Mouse (Mus musculus) CD8-positive naive resting alpha-beta T cell, adult 2 months (primary cell): Measurements from ENCODE around the gene Tiprl.
A peak's percentile ranks its signal among the peaks of the same experiment; 100 is the strongest.

Source experiments
- DNase-seq, 2 experiments: peaks; one replicate each; pipeline ENCODE4 v3.0.0; 2022; ENCODE audit warnings: low read depth in 2 of 2, low spot score in 2 of 2

Gene Tiprl

DNA sequence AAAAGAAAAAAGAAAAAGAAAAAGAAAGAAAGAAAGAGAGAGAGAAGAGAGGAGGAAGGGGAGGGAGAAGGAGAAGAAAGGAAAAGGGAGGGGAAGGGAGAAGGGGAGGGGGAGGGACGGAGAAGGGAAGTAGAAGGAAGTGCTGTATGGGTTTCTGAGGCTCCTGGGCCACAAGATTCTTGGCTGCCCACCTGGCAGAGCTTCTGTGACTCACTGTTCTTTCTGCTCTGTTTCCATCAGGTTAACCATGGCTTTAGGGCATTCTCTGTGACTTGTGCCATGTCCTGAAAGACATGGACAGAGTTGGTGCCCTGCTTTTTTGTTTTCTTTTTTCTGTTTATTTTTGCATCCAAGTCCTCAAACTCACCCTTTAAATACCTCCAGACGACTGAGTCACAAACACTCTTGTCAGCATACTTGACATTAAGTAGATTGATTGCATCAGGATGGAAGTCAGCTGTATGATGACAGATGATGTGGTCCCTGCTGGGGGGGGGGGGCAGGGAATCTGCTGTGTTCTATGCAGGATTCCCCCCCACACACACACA, 33.2 kb downstream of the Tiprl start:
- no peak for DNase-seq

- DNase-seq = no peak
These were observed 35.3 kb downstream of the Tiprl start for GRCm38 (mm10) chr1:165201445-165202012.

DNA sequence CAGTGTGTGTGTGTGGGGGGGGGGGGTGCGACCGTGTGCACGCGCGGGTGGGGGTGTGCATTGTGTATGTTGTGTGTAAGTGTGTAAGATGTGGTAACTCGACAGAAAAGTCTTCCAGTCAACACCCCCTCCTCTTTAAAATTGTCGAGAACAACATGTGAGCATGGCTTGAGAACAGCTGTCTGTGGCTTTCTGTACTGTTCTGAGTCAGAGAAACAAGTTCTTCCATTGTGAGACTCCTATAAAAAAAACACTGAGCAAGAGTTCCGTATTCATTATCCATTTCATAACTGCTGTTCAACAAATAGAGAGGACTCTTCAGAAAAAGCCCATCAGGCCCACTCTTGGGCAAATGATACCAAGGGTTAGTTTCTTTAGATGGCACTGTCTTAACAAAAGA, 36.0 kb downstream of the Tiprl start:
- DNase-seq = no peak

DNA sequence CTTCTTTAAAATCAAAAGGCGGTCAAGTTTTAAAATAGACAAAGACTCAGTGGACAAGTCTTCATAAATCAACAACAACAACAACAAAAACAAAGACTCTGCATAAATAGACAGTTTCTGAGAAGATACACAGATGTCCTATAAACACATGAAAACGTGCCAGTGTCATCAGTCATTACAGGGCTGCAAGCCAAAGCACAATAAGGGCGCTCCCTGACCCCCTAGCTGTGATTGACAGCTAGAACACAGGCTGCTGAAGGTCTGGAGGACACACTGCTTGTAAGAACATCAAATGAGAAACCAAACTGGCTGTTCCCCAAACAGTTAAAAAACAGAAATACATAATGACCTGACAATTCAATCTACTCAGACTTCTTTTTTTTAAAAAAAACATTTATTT, 37.2 kb downstream of the Tiprl start:
- DNase-seq = no peak

DNA sequence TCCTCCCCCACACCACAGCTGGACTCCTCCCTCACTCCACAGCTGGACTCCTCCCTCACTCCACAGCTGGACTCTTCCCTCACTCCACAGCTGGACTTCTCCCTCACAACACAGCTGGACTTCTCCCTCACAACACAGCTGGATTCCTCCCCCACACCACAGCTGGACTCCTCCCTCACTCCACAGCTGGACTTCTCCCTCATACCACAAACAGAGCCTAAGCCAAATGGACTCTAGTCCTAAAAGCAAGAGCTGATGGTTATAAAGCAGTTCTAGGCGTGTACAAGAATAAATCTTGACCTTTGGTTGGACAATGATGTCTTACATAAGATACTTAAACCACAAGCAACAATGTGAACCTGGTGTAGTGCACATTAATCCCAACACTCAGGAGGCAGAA, 37.8 kb downstream of the Tiprl start:
- no peak for DNase-seq

GRCm38 (mm10) chr1:165197875-165198274, 38.9 kb downstream of the Tiprl start:
- DNase-seq = no peak

DNA sequence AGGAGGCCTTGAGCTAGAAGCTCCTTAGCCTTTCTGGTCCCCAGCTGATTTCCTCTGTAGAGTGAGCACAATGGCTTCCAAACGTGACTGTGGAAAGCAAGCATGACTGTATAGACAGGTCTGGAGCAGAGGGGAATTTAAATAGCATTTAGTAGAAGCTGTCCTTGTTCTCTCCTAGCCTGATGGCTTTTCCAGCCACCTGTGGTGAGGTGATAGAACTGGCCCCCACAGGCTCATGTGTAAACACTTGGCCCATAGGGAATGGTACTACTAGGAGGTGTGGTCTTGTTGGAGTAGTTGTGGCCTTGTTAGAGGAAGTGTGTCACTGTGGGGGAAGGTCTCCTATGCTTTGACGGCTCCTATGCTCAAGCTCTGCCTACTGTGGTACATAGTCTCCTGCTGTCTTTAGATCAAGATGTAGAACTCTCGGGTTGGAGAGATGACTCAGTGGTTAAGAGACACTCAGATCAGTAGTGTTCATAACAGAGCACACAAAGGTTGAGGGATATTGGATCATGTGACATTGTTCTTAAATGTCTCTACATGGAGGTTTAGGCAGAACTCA, 41.3 kb downstream of the Tiprl start:
- DNase-seq = no peak

DNA sequence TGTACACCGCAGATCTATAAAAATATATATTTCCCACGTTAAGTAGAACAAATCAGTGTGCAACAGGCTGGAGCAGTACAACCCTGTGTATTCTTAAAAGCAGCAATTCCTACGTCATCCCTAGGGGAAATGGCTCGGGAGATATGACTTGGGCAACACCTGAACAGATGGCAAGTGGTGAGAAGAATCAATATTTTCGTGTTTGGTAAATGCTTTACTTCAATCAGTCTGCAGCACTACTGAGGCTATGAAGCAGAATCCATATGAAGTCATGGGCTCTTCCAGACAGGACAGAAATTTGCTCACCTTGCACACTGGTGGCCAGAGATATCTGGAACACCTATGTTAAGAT, 42.2 kb downstream of the Tiprl start:
- no peak for DNase-seq

GRCm38 (mm10) chr1:165193880-165194661, 42.7 kb downstream of the Tiprl start, which contains the start of gene Sft2d2:
Gene Sft2d2 (minus strand): TSS chr1:165194438.
- DNase-seq = peak; percentile 89 to 90

GRCm38 (mm10) chr1:165193426-165193825, 43.4 kb downstream of the Tiprl start:
- DNase-seq = no peak

- DNase-seq = no peak
These were observed 44.0 kb downstream of the Tiprl start for GRCm38 (mm10) chr1:165192714-165193264.

GRCm38 (mm10) chr1:165192102-165192501, 44.7 kb downstream of the Tiprl start:
- no peak for DNase-seq

DNA sequence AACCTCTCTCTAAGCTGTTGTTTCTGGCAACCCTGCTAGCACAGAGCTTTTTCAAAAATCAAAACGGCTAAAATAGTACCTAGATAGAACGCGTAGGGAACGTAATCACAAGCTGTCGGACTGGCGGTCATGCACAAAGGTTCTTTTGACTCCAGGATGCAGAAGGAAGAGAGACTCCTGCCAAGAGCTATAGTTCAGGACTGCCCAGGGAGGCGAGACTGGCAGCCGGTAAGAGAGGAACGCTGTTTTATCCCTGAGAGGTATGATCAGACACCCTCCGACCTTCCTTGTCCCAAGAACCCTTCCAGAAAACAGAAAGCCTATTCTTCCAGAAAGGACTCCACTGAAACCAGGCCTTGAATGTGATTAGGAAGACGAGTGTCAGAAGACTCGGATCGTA, 45.2 kb downstream of the Tiprl start:
- DNase-seq = no peak

DNA sequence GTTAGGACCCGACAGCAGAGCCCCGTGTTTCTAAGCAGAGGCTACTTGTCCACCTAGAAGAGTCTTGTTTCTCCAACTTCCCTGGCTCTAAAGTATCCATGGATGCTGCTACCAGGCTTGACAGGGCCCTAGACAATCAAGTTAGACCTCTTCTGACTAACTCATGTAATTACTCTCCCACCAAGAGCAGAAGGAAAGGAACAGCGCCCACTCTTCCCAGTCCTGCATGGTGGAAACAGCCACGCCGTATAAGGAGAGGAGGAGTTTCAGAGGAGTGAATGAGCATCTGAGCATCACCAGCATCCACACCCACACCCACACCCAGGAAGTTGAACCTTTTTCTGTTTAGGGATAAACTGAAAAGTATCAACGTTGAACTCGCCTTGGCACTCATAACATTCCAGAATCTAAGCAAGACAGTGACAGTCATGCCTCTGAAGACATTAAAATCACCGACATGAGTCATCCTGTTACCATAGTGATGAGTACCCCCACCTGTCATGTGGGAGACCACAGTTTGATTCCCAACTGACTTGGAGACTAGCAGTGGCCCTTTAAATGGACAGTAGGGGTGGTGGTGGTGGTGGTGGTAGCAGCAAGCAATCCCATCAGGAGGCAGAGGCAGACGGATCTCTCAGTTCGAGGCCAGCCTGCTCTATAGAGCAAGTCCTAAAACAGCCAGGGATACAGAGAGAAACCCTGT, 46.1 kb downstream of the Tiprl start:
- DNase-seq = no peak

DNA sequence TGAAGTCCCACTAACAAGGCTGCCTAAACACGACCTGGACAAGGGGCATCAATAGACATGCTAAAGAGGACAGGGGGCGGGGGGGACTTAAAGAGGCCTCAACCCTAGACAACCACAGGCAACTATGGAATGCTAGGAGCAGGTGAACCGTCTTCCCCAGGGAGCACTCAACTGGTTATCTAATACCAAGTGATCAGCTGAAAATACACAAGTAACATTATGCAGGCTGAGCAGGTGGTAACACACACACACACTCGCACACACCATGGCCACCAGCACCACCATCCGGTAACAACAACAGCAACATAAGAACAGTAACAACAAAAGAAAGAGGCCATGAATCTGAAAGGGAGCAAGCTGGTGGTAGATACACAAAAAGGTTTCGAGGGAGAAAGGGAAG, 46.7 kb downstream of the Tiprl start:
- DNase-seq = no peak

GRCm38 (mm10) chr1:165188806-165189580, 47.8 kb downstream of the Tiprl start:
- DNase-seq = no peak

DNA sequence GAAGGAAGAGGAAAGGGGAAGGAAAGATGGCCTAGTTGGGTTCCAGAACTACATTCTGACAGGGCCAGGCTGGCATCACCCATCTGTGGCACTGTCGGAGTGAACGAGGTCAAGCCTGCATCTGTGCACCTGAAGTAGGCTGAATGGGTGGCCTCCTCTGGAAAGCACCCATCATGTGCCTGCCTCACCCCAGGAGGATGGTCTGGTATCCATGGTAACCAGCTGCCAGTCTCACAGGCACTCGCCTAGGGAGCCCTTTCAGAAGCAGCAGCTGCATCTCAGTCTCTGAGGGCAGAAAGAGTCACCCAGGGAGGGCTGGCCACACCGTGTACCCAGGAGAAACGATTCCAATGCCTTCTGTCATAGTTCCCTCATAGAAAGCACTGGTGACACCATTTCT, 49.4 kb downstream of the Tiprl start:
- no peak for DNase-seq

DNA sequence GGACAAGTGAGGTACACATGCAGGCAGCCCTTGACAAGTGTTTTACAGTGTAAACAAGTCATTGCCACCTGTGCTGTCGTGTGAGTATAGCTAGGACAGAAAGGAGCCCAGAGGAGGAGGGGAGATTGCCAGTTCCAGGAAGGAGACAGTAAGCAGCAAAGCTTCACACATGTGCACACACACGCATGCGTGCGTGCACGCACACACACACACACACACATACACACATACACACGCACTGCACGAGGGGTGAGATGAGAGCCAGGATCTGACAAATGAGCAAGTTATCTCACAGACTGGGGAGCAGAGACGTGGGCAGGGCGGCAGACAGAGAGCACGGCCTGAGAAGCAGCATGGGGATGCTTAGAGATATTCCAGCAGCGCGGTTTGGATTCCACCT, 50.3 kb downstream of the Tiprl start:
- no peak for DNase-seq

- DNase-seq = no peak
These were observed 51.7 kb downstream of the Tiprl start for GRCm38 (mm10) chr1:165185116-165185515.

DNA sequence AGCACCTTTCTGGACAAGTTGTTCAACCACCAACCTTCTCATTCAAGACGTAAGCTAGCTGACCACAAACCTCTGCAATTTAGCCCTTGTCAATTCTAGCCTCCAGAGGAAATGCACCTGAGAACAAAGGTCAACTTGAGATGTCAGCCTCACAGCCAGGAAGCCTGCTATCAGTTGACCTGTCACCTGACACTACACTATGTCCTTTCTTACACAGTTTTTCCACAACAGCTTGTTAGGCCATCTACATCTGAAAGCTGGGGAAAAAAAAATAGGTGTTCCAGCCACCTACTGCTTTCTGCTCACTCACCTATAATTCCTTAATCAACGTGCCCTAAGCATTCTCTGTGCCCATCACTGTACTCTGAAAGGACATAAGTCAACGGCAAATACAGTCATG, 52.6 kb downstream of the Tiprl start:
- no peak for DNase-seq

GRCm38 (mm10) chr1:165183400-165183799, 53.4 kb downstream of the Tiprl start:
- DNase-seq = no peak
